Mouse (Mus musculus) heart, embryonic 16.5 days (tissue): ENCODE measurements around the gene Olfr2. TPM values are rescaled to one million over a fixed set of nuclear protein-coding genes. Genes with fewer than 3 reads are reported as not detected.
"Not testable (repeated sequence)": the region's sequence is repeated elsewhere in the genome, so short reads cannot be mapped to it uniquely, and the experiment has no call there.

ENCODE experiments used
- ATAC-seq: fragments of 200-750 bp; cut with Nextera tagmentation; replicated peaks from 2 replicates; pipeline ENCODE4 v1.8.0; 2017; ENCODE audit warnings: moderate number of reproducible peaks; ENCODE audit not compliant: insufficient read depth, low FRiP score; ENCODE audit errors: extremely low read depth
- H3K27ac ChIP-seq: fragments of 300-500 bp; sonication (generic); 2 replicates; pipeline ENCODE4 v1.5.1; 2014; ENCODE audit warnings: mild to moderate bottlenecking, low read length, control low read depth, moderate library complexity
- H3K27me3 ChIP-seq: fragments of 300-500 bp; sonication (generic); 2 replicates; pipeline ENCODE4 v1.6.1; 2014; ENCODE audit warnings: low read length, mixed read lengths; ENCODE audit not compliant: control insufficient read depth, insufficient read depth
- H3K36me3 ChIP-seq: fragments of 300-500 bp; sonication (generic); 2 replicates; pipeline ENCODE4 v1.6.1; 2014; ENCODE audit not compliant: control insufficient read depth, insufficient read depth
- H3K4me1 ChIP-seq: fragments of 300-500 bp; sonication (generic); 2 replicates; pipeline ENCODE4 v1.6.1; 2014; ENCODE audit warnings: low read length, mixed read lengths; ENCODE audit not compliant: control insufficient read depth, insufficient read depth
- H3K4me2 ChIP-seq: fragments of 300-500 bp; sonication (generic); 2 replicates; pipeline ENCODE4 v1.6.1; 2014; ENCODE audit warnings: low read depth, mild to moderate bottlenecking, control low read depth, low read length
- H3K4me3 ChIP-seq: fragments of 300-500 bp; sonication (generic); 2 replicates; pipeline ENCODE4 v1.5.1; 2014; ENCODE audit warnings: mild to moderate bottlenecking, control low read depth, low read length
- H3K9ac ChIP-seq: fragments of 300-500 bp; sonication (generic); 2 replicates; pipeline ENCODE4 v1.6.1; 2014; ENCODE audit warnings: low read length, control low read depth
- H3K9me3 ChIP-seq: fragments of 300-500 bp; sonication (generic); replicated peaks from 2 replicates; pipeline ENCODE4 v1.6.1; 2016; ENCODE audit warnings: low read length; ENCODE audit not compliant: control insufficient read depth
- WGBS: fragments of 180-500 bp; shearing (Covaris S2); extraction: QIAGEN DNeasy Blood & Tissue Kit; methylation state at CpG from one replicate; pipeline ENCODE4 v1.1.7; 2014; 5-methylcytosine and 5-hydroxymethylcytosine counted together
- polyA plus RNA-seq: library from polyadenylated mRNA; unstranded; fragments of >200 nt; fragmentation: Nextera tagmentation; extraction: Ambion mirVana; gene quantifications from 2 replicates; pipeline ENCODE4 v1.2.1, GENCODE M21; 2015

Olfr2 gene
- polyA plus RNA-seq, 1 experiment from 2014 or later = not detected

DNA sequence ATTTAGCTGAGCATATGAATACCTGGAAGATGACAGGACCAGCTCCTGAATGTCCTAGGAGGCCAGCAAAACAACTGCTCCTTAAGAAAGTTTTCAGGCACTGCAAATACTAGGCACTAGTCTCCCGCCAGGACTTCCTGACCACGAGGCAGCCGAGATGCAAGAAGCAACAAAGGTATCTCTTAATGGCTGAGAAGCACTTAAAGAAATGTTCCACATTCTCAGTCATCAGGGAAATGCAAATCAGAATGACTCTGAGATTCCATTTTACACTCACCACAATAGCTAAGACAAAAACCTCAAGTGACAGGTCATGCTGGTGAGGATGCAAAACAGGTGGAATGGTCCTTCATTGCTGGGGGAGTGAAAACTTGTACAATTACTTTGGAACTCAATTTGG is 20.6 kb downstream of the Olfr2 start:
- Histone ChIP-seq H3K36me3 (no peaks in the 10 kb centered on the region), H3K9me3 (peaks cover 4% of the 10 kb centered on the region; the same call in 1 of the 2 replicates), H3K9ac (no peak overlapping the region), H3K4me3 (no peak overlapping the region), H3K27me3 (no peaks in the 10 kb centered on the region), H3K27ac (no peak overlapping the region), H3K4me1 (no peaks in the 10 kb centered on the region), H3K4me2 (no peak overlapping the region)
- 81% methylated on average over 3 of the region's 3 CpGs for WGBS
- ATAC-seq = no peak

DNA sequence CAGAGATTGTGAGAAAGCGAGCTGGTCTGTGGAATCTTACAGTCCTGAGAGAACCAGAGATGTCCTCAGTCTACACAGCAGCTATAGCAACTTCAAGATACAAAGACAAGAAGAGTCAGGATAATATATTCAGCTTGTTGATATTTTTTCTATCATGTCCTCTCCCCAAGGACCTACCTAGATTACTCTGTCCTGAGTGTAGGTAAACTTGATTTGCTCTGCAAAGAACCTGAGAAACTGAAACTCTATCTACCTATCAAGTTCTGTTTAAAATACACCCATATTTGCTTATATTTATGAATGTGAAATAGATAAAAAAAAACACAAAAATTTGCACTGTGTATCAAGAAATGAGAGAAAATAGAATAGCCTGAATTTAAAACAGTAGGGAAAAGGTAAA is 30.5 kb downstream of the Olfr2 start, which contains the start of gene Olfr711:
Gene Olfr711 (minus strand): TSS at position 101 of the 400 bp plus-strand sequence.
- H3K4me1 ChIP-seq = no peaks in the 10 kb centered on the region
- no peak for ATAC-seq
- WGBS = 53% methylated on average over 1 of the region's 1 CpGs

DNA sequence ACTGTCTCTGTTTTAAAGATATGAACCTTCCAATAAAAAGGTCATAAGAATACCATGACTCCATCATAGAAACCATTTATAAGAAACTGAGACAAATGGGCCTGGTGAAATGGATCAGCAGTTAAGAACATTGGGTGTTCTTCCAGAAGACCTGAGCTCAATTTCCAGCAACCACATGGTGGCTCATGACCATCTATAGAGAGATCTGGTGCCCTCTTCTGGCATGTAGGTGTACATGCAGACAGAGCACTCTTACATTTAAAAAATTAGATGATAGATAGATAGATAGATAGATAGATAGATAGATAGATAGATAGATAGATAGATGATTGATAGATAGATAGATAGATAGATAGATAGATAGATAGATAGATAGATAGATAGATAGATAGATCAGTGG is 38.4 kb downstream of the Olfr2 start:
- not testable (repeated sequence) for H3K9ac ChIP-seq, ATAC-seq, H3K4me2 ChIP-seq, H3K4me3 ChIP-seq, H3K27me3 ChIP-seq, H3K4me1 ChIP-seq, H3K9me3 ChIP-seq, H3K27ac ChIP-seq, H3K36me3 ChIP-seq

More for the DNA sequence above, 30.5 kb downstream of the Olfr2 start, which contains the start of gene Olfr711:
- Histone ChIP-seq H3K27ac (no peak within 1 kb of the TSS), H3K4me2 (no peak within 1 kb of the TSS), H3K4me3 (no peak within 1 kb of the TSS), H3K36me3 (no peaks in the 10 kb centered on the region), H3K27me3 (no peaks in the 10 kb centered on the region), H3K9me3 (no peaks in the 10 kb centered on the region), H3K9ac (no peak within 1 kb of the TSS)

DNA sequence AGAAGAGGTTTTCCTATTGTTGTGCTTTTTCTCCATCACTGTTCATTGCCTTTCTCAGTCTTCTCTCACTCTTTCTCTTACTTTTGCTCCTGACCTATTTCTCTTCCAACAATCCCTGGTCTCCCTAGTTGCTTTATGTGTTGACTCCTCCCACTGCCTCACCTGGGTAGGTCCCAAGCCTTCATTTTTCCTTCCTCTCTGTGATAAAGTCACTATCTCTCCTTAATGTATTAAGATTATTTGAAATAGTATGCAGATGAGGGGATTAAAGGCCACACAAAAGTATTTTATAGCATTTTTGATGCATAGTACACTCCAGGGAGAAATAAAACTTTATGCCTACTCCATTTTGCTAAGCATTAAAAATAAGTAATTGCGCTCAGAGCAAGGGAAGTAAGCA is 42.0 kb downstream of the Olfr2 start, which contains the start of gene Olfr6:
Gene Olfr6 (minus strand): TSS at position 101 of the 400 bp plus-strand sequence.
- no peaks in the 10 kb centered on the region for H3K9me3 ChIP-seq
- no peaks in the 10 kb centered on the region for H3K27me3 ChIP-seq
- no peak within 1 kb of the TSS for H3K27ac ChIP-seq
- H3K4me3 ChIP-seq = no peak within 1 kb of the TSS
- H3K36me3 ChIP-seq = no peaks in the 10 kb centered on the region
- ATAC-seq = no peak
- 81% methylated on average over 1 of the region's 1 CpGs for WGBS
- no peak within 1 kb of the TSS for H3K9ac ChIP-seq
- H3K4me1 ChIP-seq = no peaks in the 10 kb centered on the region
- no peak within 1 kb of the TSS for H3K4me2 ChIP-seq

DNA sequence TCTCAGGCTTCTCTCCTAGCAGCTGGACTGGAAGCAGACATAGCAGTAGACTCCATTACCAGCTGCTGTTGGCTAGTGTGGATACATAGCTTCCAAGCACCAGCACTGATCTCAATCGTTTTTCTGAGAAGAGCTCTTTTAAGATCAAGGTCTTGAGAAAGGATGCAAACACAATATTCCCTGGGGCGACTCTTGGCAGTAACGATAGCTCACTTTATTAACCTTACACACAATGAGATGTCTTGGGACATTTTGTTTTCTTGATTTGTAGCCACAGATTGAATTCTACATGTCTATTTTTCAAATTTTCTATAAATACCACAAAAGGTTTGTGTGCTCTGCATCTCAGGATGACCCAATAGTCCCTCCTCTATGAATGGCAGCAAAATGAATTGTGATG is 57.7 kb downstream of the Olfr2 start, which contains the start of gene Olfr710:
Gene Olfr710 (minus strand): TSS at position 101 of the 400 bp plus-strand sequence.
- H3K4me3 ChIP-seq = no peak within 1 kb of the TSS
- no peaks in the 10 kb centered on the region for H3K36me3 ChIP-seq
- 60% methylated on average over 3 of the region's 3 CpGs for WGBS
- H3K9me3 ChIP-seq = no peaks in the 10 kb centered on the region
- no peak for ATAC-seq
- no peak within 1 kb of the TSS for H3K27ac ChIP-seq
- no peaks in the 10 kb centered on the region for H3K4me1 ChIP-seq
- no peak within 1 kb of the TSS for H3K9ac ChIP-seq
- no peak within 1 kb of the TSS for H3K4me2 ChIP-seq
- H3K27me3 ChIP-seq = no peaks in the 10 kb centered on the region

Other genes starting within 250 kb of the Olfr2 start
- gene Olfr699, start 212.9 kb downstream of the Olfr2 start, polyA plus RNA-seq = not detected in 2 replicates
- gene Olfr700, start 197.2 kb downstream of the Olfr2 start, polyA plus RNA-seq = not detected in 2 replicates
- not detected in 2 replicates for gene Olfr701, start 191.9 kb downstream of the Olfr2 start, polyA plus RNA-seq
- not detected in 2 replicates for gene Olfr702, start 172.2 kb downstream of the Olfr2 start, polyA plus RNA-seq
- not detected in 2 replicates for gene Olfr703, start 162.7 kb downstream of the Olfr2 start, polyA plus RNA-seq
- not detected in 2 replicates for gene Olfr704, start 142.9 kb downstream of the Olfr2 start, polyA plus RNA-seq
- not detected in 2 replicates for gene Olfr705, start 129.2 kb downstream of the Olfr2 start, polyA plus RNA-seq
- not detected in 2 replicates for gene Olfr706, start 117.9 kb downstream of the Olfr2 start, polyA plus RNA-seq
- gene Olfr707, start 104.8 kb downstream of the Olfr2 start, polyA plus RNA-seq = not detected in 2 replicates
- gene Olfr1532-ps1, start 98.1 kb downstream of the Olfr2 start, polyA plus RNA-seq = not detected in 2 replicates
- gene Olfr709-ps1, start 73.9 kb downstream of the Olfr2 start, polyA plus RNA-seq = not detected in 2 replicates
- gene Olfr710, start 57.8 kb downstream of the Olfr2 start, polyA plus RNA-seq = not detected in 2 replicates
- not detected in 2 replicates for gene Olfr6, start 42.1 kb downstream of the Olfr2 start, polyA plus RNA-seq
- gene Olfr711, start 30.6 kb downstream of the Olfr2 start, polyA plus RNA-seq = not detected in 2 replicates
- gene Olfr713, start 25.1 kb upstream of the Olfr2 start, polyA plus RNA-seq = not detected in 2 replicates
- gene Olfr714, start 64.9 kb upstream of the Olfr2 start, polyA plus RNA-seq = not detected in 2 replicates
- not detected in 2 replicates for gene Olfr17, start 87.1 kb upstream of the Olfr2 start, polyA plus RNA-seq
- not detected in 2 replicates for gene Olfr715b, start 104.3 kb upstream of the Olfr2 start, polyA plus RNA-seq
- gene Olfr715, start 125.0 kb upstream of the Olfr2 start, polyA plus RNA-seq = not detected in 2 replicates
- gene Olfr716, start 132.3 kb upstream of the Olfr2 start, polyA plus RNA-seq = not detected in 2 replicates
- not detected in 2 replicates for gene Nlrp14, start 160.9 kb upstream of the Olfr2 start, polyA plus RNA-seq
- gene Rbmxl2, start 203.4 kb upstream of the Olfr2 start, polyA plus RNA-seq = not detected in 2 replicates